Mouse (Mus musculus) liver, embryonic 16.5 days (tissue): ENCODE data around the gene Lmo3. TPM values are rescaled to one million over a fixed set of nuclear protein-coding genes. Genes with fewer than 3 reads are reported as not detected.

Source experiments
- ATAC-seq: fragments of 200-750 bp; cut with Nextera tagmentation; 2 replicates; pipeline ENCODE4 v1.8.0; 2017; ENCODE audit warnings: low read depth, mild to moderate bottlenecking, moderate number of reproducible peaks, moderate library complexity
- H3K27ac ChIP-seq: fragments of 300-500 bp; sonication (generic); 2 replicates; pipeline ENCODE4 v1.5.1; 2014; ENCODE audit warnings: mild to moderate bottlenecking, low read length
- H3K27me3 ChIP-seq: fragments of 300-500 bp; sonication (generic); 2 replicates; pipeline ENCODE4 v1.6.1; 2014; ENCODE audit warnings: low read depth, low read length, mixed read lengths; ENCODE audit not compliant: control insufficient read depth, insufficient read depth
- H3K36me3 ChIP-seq: fragments of 300-500 bp; sonication (generic); 2 replicates; pipeline ENCODE4 v1.6.1; 2014; ENCODE audit warnings: mild to moderate bottlenecking; ENCODE audit not compliant: control insufficient read depth, insufficient read depth
- H3K4me1 ChIP-seq: fragments of 300-500 bp; sonication (generic); 2 replicates; pipeline ENCODE4 v1.6.1; 2014; ENCODE audit warnings: low read depth, low read length, mixed read lengths; ENCODE audit not compliant: control insufficient read depth
- H3K4me2 ChIP-seq: fragments of 300-500 bp; sonication (generic); 2 replicates; pipeline ENCODE4 v1.6.1; 2014; ENCODE audit warnings: low read depth, low read length, mixed read lengths
- H3K4me3 ChIP-seq: fragments of 300-500 bp; sonication (generic); 2 replicates; pipeline ENCODE4 v1.5.1; 2014; ENCODE audit warnings: low read depth, mild to moderate bottlenecking, low read length
- H3K9ac ChIP-seq: fragments of 300-500 bp; sonication (generic); 2 replicates; pipeline ENCODE4 v1.6.1; 2014; ENCODE audit warnings: low read depth, low read length
- H3K9me3 ChIP-seq: fragments of 300-500 bp; sonication (generic); replicated peaks from 2 replicates; pipeline ENCODE4 v1.6.1; 2016; ENCODE audit warnings: low read length; ENCODE audit not compliant: control insufficient read depth
- WGBS: fragments of 180-500 bp; shearing (Covaris S2); extraction: QIAGEN DNeasy Blood & Tissue Kit; methylation state at CpG from one replicate; pipeline ENCODE4 v1.1.7; 2014; ENCODE audit not compliant: insufficient replicate concordance; 5-methylcytosine and 5-hydroxymethylcytosine counted together
- polyA plus RNA-seq: library from polyadenylated mRNA; unstranded; fragments of >200 nt; fragmentation: Nextera tagmentation; extraction: Ambion mirVana; gene quantifications from 2 replicates; pipeline ENCODE4 v1.2.1, GENCODE M21; 2015

The Lmo3 gene
- polyA plus RNA-seq, 1 experiment from 2014 or later = 0.17 TPM

GRCm38 (mm10) chr6:138350587-138351345 lies 231.0 kb downstream of the Lmo3 start:
- Histone ChIP-seq H3K27me3 (no peaks in the 10 kb centered on the region), H3K4me3 (no peak overlapping the region), H3K27ac (peak overlapping the region; percentile 52), H3K9me3 (no peaks in the 10 kb centered on the region), H3K4me2 (no peak overlapping the region), H3K9ac (no peak overlapping the region), H3K36me3 (no peaks in the 10 kb centered on the region), H3K4me1 (no peaks in the 10 kb centered on the region)
- 49% methylated on average over 3 of the region's 3 CpGs for WGBS
- ATAC-seq = peak; percentile 87

GRCm38 (mm10) chr6:138346558-138346957 lies 235.2 kb downstream of the Lmo3 start:
- WGBS = 43% methylated on average over 4 of the region's 4 CpGs
- no peak for ATAC-seq
- H3K27me3 ChIP-seq = no peaks in the 10 kb centered on the region

GRCm38 (mm10) chr6:138335858-138336257 lies 245.9 kb downstream of the Lmo3 start:
- ATAC-seq = no peak
- Histone ChIP-seq H3K9me3 (no peaks in the 10 kb centered on the region), H3K4me1 (no peaks in the 10 kb centered on the region), H3K4me2 (no peak overlapping the region), H3K9ac (no peak overlapping the region), H3K4me3 (no peak overlapping the region), H3K27me3 (no peaks in the 10 kb centered on the region), H3K36me3 (no peaks in the 10 kb centered on the region), H3K27ac (no peak overlapping the region)
- 49% methylated on average over 4 of the region's 4 CpGs for WGBS

More at GRCm38 (mm10) chr6:138346558-138346957, 235.2 kb downstream of the Lmo3 start:
- no peak overlapping the region for H3K9ac ChIP-seq
- H3K27ac ChIP-seq = no peak overlapping the region
- H3K4me2 ChIP-seq = no peak overlapping the region
- H3K36me3 ChIP-seq = no peaks in the 10 kb centered on the region
- no peak overlapping the region for H3K4me3 ChIP-seq
- no peaks in the 10 kb centered on the region for H3K4me1 ChIP-seq
- no peaks in the 10 kb centered on the region; the same call in 1 of the 2 replicates for H3K9me3 ChIP-seq

- no peak for ATAC-seq
- WGBS = 77% methylated on average over 7 of the region's 7 CpGs
- Histone ChIP-seq H3K4me3 (no peak overlapping the region), H3K9me3 (no peaks in the 10 kb centered on the region), H3K9ac (no peak overlapping the region), H3K27me3 (no peaks in the 10 kb centered on the region), H3K36me3 (no peaks in the 10 kb centered on the region), H3K27ac (no peak overlapping the region), H3K4me2 (no peak overlapping the region), H3K4me1 (no peaks in the 10 kb centered on the region)
Observed at GRCm38 (mm10) chr6:138333991-138334390, 247.8 kb downstream of the Lmo3 start.

- H3K36me3 ChIP-seq = no peaks in the 10 kb centered on the region
- H3K4me3 ChIP-seq = no peak overlapping the region
- no peak overlapping the region for H3K4me2 ChIP-seq
- 44% methylated on average over 3 of the region's 3 CpGs for WGBS
- H3K27ac ChIP-seq = no peak overlapping the region
- no peak overlapping the region for H3K9ac ChIP-seq
- no peaks in the 10 kb centered on the region for H3K4me1 ChIP-seq
- H3K27me3 ChIP-seq = no peaks in the 10 kb centered on the region
- no peaks in the 10 kb centered on the region for H3K9me3 ChIP-seq
- no peak for ATAC-seq
Observed at GRCm38 (mm10) chr6:138325744-138326400, 255.9 kb downstream of the Lmo3 start.

- no peak for ATAC-seq
- 32% methylated on average over 3 of the region's 3 CpGs for WGBS
Observed at GRCm38 (mm10) chr6:138325145-138325544, 256.6 kb downstream of the Lmo3 start.

GRCm38 (mm10) chr6:138323325-138323724 lies 258.4 kb downstream of the Lmo3 start:
- Histone ChIP-seq H3K36me3 (no peaks in the 10 kb centered on the region), H3K4me2 (no peak overlapping the region), H3K4me3 (no peak overlapping the region), H3K27ac (no peak overlapping the region), H3K4me1 (no peaks in the 10 kb centered on the region), H3K27me3 (no peaks in the 10 kb centered on the region), H3K9ac (no peak overlapping the region), H3K9me3 (no peaks in the 10 kb centered on the region)
- 85% methylated on average over 14 of the region's 14 CpGs for WGBS
- no peak for ATAC-seq

More at GRCm38 (mm10) chr6:138325145-138325544, 256.6 kb downstream of the Lmo3 start:
- no peaks in the 10 kb centered on the region for H3K4me1 ChIP-seq
- no peak overlapping the region for H3K4me2 ChIP-seq
- no peaks in the 10 kb centered on the region for H3K9me3 ChIP-seq
- H3K36me3 ChIP-seq = no peaks in the 10 kb centered on the region
- no peak overlapping the region for H3K27ac ChIP-seq
- H3K9ac ChIP-seq = no peak overlapping the region
- H3K4me3 ChIP-seq = no peak overlapping the region
- no peaks in the 10 kb centered on the region for H3K27me3 ChIP-seq

- Histone ChIP-seq H3K9ac (no peak overlapping the region), H3K4me3 (no peak overlapping the region), H3K27ac (no peak overlapping the region), H3K4me1 (no peaks in the 10 kb centered on the region), H3K36me3 (no peaks in the 10 kb centered on the region), H3K9me3 (no peaks in the 10 kb centered on the region), H3K27me3 (no peaks in the 10 kb centered on the region), H3K4me2 (no peak overlapping the region)
- ATAC-seq = no peak
- WGBS = 66% methylated on average over 8 of the region's 8 CpGs
Observed at GRCm38 (mm10) chr6:138320190-138320737, 261.5 kb downstream of the Lmo3 start.
